Mouse (Mus musculus): ENCODE measurements around the gene Ipo4.

The Ipo4 gene

GRCm38 (mm10) chr14:55590748-55591330, 44.9 kb downstream of the Ipo4 start, which contains the start of gene Psme2:
Gene Psme2 (minus strand): TSS chr14:55591113.
- peak; percentile 95 for DNase-seq (ENCODE audit: extremely low read depth, low read depth)

GRCm38 (mm10) chr14:55589771-55590448, 45.8 kb downstream of the Ipo4 start:
- no peak for DNase-seq (ENCODE audit: extremely low read depth, low read depth)

- DNase-seq (ENCODE audit: extremely low read depth, low read depth): no peak
Observed at GRCm38 (mm10) chr14:55589271-55589670, 46.5 kb downstream of the Ipo4 start.

- peak; percentile 75 for DNase-seq (ENCODE audit: extremely low read depth, low read depth)
Observed at GRCm38 (mm10) chr14:55586149-55586548, 49.6 kb downstream of the Ipo4 start.

GRCm38 (mm10) chr14:55585566-55585960, 50.2 kb downstream of the Ipo4 start:
- DNase-seq (ENCODE audit: extremely low read depth, low read depth): peak; percentile 57

GRCm38 (mm10) chr14:55584702-55585565, 50.8 kb downstream of the Ipo4 start, which contains the start of gene Emc9:
Gene Emc9 (minus strand): TSS chr14:55585302.
- DNase-seq (ENCODE audit: extremely low read depth, low read depth): peak; percentile 86

- DNase-seq (ENCODE audit: extremely low read depth, low read depth): no peak
Observed at GRCm38 (mm10) chr14:55584303-55584701, 51.5 kb downstream of the Ipo4 start.

- DNase-seq (ENCODE audit: extremely low read depth, low read depth): peak; percentile 14
Observed at GRCm38 (mm10) chr14:55581981-55582681, 53.6 kb downstream of the Ipo4 start.

- DNase-seq (ENCODE audit: extremely low read depth, low read depth): no peak
Observed at GRCm38 (mm10) chr14:55580731-55581130, 55.0 kb downstream of the Ipo4 start.

GRCm38 (mm10) chr14:55579511-55580496, 56.0 kb downstream of the Ipo4 start:
- no peak for DNase-seq (ENCODE audit: extremely low read depth, low read depth)

- no peak for DNase-seq (ENCODE audit: extremely low read depth, low read depth)
Observed at GRCm38 (mm10) chr14:55578668-55579269, 57.0 kb downstream of the Ipo4 start.

- DNase-seq (ENCODE audit: extremely low read depth, low read depth): peak; percentile 58
Observed at GRCm38 (mm10) chr14:55577871-55578667, 57.7 kb downstream of the Ipo4 start, which contains the start of gene Psme1. Gene Psme1 (plus strand): TSS chr14:55578123.

- no peak for DNase-seq (ENCODE audit: extremely low read depth, low read depth)
Observed at GRCm38 (mm10) chr14:55576376-55576775, 59.4 kb downstream of the Ipo4 start.

- DNase-seq (ENCODE audit: extremely low read depth, low read depth): no peak
Observed at GRCm38 (mm10) chr14:55575711-55576110, 60.0 kb downstream of the Ipo4 start.
